Mouse (Mus musculus): Measurements from ENCODE around the gene Cygb. TPM values are rescaled to one million over a fixed set of nuclear protein-coding genes. Genes with fewer than 3 reads are reported as not detected.

Cygb gene
- polyA plus RNA-seq, 1 experiment from 2014 or later: 2.3 TPM

DNA sequence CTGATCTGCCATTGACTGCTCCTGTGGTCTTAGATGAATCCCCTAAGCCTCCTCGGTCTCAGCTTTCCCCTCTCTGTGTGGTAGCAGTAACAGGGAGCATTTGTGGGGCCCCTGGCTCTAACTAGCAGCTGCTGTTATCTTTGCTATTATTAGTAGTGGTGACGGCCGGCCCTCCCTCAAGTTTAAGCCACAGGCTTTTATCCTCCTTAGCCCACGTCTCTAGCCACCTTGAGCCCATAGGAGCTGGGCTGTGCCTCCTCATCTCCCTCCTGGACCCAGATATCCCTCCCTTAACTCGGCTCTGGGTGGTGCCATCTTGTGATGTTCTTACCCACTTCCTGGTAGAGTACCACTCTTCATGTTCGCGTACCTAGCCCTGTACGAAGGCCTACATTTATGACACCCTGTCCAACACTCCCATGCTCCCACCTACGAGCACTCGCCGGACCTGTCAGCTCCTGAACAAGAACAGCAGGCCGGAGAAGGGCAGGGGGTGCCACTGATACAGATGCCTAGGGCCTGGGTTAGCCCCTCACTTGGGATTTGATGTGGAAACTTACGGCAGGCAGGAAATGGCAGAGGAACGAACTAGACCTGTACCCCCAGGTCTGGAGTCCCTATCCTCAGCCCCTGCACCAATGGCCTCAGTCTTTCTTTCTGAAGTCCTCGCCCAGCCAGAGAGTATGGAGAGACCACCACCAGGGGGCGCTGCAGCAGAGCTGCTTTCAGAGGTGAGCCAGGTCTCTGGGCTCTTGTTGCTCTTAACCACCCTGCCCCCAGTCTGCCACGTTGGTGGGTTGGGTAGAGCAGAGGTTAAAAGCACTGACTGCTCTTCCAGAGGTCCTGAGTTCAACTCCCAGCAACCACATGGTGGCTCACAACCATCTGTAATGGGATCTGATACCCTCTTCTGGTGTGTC is 28.8 kb downstream of the Cygb start:
- ATAC-seq (ENCODE audit: insufficient read depth, low FRiP score, low TSS enrichment) (no peak), DNase-seq (ENCODE audit: low spot score) (peak; percentile 59)
- WGBS: 74% methylated on average over 17 of the region's 17 CpGs
- Histone ChIP-seq H3K4me3 (ENCODE audit: low read depth, low read length) (no peak overlapping the region), H3K4me2 (ENCODE audit: low read depth) (no peak overlapping the region), H3K4me1 (ENCODE audit: control insufficient read depth, insufficient read depth, low read length) (peaks cover 6% of the 10 kb centered on the region; the same call in 1 of the 2 replicates), H3K27me3 (ENCODE audit: control insufficient read depth, insufficient read depth, low read length) (peaks cover 13% of the 10 kb centered on the region), H3K9ac (ENCODE audit: low read length) (no peak overlapping the region), H3K27ac (ENCODE audit: low read depth, low read length) (no peak overlapping the region), H3K36me3 (ENCODE audit: control insufficient read depth, insufficient read depth, low read length) (no peaks in the 10 kb centered on the region), H3K9me3 (ENCODE audit: control insufficient read depth, low read length) (no peaks in the 10 kb centered on the region)

DNA sequence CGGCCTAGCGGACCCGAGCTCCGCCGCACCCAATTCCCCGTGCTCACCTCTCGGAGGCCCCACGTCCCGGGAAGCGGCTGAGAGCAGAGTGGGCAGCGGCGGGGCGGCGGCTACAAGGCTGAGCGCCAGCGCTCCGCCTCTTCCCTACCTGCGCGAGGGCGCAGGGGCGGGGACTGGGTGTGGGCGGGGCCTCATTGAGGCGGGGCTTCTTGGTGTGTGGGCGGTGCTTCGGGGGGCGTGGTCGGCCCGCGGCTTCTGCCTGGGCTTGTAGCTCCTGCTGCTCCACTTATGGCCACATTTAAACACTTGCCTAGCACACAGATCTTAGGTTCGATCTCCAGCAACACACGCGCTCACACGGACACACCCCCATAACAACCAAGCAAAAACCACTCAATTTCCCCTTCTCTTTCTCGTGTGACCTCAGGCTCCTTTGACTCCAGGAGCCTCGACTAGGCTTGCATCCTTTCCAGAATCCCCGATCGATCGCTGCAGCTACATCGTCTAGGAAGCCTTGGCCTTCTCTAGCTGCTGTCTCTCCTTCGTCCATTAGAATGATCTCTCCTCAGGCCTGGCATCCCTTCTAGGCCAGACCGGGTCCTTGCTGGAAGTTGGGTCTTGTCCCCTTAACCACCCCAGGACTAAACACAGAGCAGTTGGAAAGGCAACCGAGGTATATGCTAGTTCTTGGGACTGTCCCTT is 29.8 kb downstream of the Cygb start:
- 0 out of 2 replicates have a peak, but pooled peaks have one; percentile 27 for ATAC-seq (ENCODE audit: insufficient read depth, low FRiP score, low TSS enrichment)
- H3K36me3 ChIP-seq (ENCODE audit: control insufficient read depth, insufficient read depth, low read length): no peaks in the 10 kb centered on the region
- peak; percentile 80 for DNase-seq (ENCODE audit: low spot score)
- H3K9ac ChIP-seq (ENCODE audit: low read length): peak overlapping the region; percentile 51
- peak overlapping the region; percentile 49 for H3K4me2 ChIP-seq (ENCODE audit: low read depth)
- peaks cover 13% of the 10 kb centered on the region for H3K27me3 ChIP-seq (ENCODE audit: control insufficient read depth, insufficient read depth, low read length)
- peaks cover 14% of the 10 kb centered on the region; the same call in 1 of the 2 replicates for H3K4me1 ChIP-seq (ENCODE audit: control insufficient read depth, insufficient read depth, low read length)
- peak overlapping the region; percentile 39 for H3K4me3 ChIP-seq (ENCODE audit: low read depth, low read length)
- no peaks in the 10 kb centered on the region for H3K9me3 ChIP-seq (ENCODE audit: control insufficient read depth, low read length)
- H3K27ac ChIP-seq (ENCODE audit: low read depth, low read length): no peak overlapping the region
- 12% methylated on average over 38 of the region's 42 CpGs for WGBS

DNA sequence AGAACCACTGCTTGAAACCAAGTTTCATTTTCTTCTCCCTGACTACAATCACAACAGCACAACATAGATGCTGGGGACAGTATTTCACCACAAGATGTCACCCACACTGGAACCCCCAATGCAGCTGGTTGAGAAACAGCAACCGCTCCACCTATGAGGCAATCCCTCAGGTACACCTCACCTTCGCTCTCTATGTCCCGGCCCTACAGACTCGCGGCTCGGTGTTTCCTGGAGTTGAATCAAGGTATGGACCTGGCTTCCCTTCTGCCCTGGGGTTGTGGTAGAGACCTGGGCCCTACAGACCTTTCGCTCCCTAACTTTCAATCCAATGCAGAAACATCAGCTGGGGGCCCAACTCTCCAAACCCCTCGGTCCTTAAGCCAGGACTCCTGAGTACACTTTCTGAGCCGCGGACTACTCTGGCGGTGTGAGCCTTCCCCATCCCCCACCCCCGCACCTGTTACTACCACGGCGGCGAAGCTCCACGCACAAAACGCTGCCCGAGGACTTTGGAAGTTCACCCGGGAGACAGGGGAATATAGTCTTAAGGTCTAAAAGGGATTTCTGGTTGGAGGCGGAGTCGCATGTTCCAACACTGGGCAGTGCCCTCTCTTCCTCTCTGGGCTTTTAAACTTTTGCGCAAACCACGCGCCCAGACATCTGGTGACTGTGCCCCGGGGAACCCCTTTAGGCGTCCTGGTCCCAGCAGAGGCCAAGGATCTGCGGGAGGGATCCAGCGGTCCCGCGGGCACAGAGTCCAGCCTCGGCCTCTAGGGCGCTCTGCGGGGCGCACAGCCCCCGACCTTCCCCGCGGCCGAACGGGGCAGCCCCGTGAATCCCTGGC is 30.6 kb downstream of the Cygb start:
- H3K27me3 ChIP-seq (ENCODE audit: control insufficient read depth, insufficient read depth, low read length): peaks cover 13% of the 10 kb centered on the region
- DNase-seq (ENCODE audit: low spot score): no peak

DNA sequence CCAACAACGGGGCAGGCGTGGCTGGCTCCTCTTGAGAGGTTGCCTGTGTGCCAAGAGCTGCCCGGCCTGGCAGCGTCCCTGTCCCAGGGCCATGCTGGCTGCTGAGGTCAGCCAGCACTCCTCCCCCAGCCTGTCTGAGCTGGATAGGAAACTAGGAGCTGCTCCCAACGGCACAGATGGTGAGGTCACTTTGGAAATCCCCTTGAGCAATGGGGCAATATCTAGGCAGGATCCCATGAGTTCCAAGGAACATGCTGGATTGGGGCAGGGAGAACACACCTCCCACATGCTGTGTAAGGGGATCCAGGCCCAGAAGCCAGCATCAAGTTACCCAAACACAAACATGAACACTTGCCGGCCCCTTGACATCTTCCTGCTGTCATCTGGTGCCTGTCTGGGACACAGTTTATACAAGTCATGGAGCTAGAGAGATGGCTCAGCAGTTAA is 32.8 kb downstream of the Cygb start:
- 0 out of 2 replicates have a peak overlapping the region, but pooled peaks have one; percentile 39 for H3K27ac ChIP-seq (ENCODE audit: low read depth, low read length)
- WGBS: 37% methylated on average over 6 of the region's 6 CpGs
- no peak for ATAC-seq (ENCODE audit: insufficient read depth, low FRiP score, low TSS enrichment)

More for the DNA sequence above, 30.6 kb downstream of the Cygb start:
- 7% methylated on average over 40 of the region's 40 CpGs for WGBS
- H3K4me3 ChIP-seq (ENCODE audit: low read depth, low read length): peak overlapping the region; percentile 39
- peak overlapping the region; percentile 49 for H3K4me2 ChIP-seq (ENCODE audit: low read depth)
- peaks cover 15% of the 10 kb centered on the region; the same call in 1 of the 2 replicates for H3K4me1 ChIP-seq (ENCODE audit: control insufficient read depth, insufficient read depth, low read length)
- no peak overlapping the region for H3K27ac ChIP-seq (ENCODE audit: low read depth, low read length)
- peak overlapping the region; percentile 51 for H3K9ac ChIP-seq (ENCODE audit: low read length)
- no peaks in the 10 kb centered on the region for H3K9me3 ChIP-seq (ENCODE audit: control insufficient read depth, low read length)
- ATAC-seq (ENCODE audit: insufficient read depth, low FRiP score, low TSS enrichment): no peak
- H3K36me3 ChIP-seq (ENCODE audit: control insufficient read depth, insufficient read depth, low read length): no peaks in the 10 kb centered on the region

DNA sequence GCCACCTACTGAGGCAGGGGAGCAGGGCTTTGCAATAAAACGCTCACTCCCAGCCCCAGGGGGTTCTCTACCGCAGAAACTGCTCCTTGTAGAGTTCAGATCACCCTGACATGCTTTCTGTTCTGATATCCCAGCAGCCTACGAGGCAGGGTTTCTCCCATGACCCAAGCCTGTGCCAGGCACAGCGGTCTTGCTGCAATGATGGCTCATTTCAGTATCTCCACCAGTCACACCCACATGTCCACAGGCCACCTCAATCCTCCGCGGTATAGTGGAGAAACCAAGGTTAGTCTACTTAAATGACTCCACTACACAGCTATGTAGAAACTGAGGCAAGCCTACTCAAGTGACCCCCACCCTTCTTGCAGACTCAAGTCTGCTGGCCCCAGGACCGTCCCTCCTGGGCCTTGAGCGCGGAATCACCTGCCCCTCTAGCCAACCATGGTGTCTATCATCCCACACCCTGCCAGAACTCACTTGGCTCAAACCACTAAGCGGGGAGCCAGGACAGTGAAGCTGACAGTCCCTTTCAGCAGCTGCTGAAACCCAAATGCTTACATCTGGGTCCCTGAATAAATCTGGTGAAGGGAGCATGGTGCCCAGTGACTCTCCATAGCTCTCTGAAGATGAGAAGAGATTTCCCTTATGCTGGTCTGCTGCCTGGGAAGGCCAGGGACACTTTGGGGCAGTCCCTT is 33.4 kb downstream of the Cygb start:
- H3K4me2 ChIP-seq (ENCODE audit: low read depth): peak overlapping the region; percentile 16; the same call in 1 of the 2 replicates
- 0 out of 2 replicates have a peak overlapping the region, but pooled peaks have one; percentile 39 for H3K27ac ChIP-seq (ENCODE audit: low read depth, low read length)
- H3K9me3 ChIP-seq (ENCODE audit: control insufficient read depth, low read length): no peaks in the 10 kb centered on the region
- no peak for ATAC-seq (ENCODE audit: insufficient read depth, low FRiP score, low TSS enrichment)
- peaks cover 15% of the 10 kb centered on the region; the same call in 1 of the 2 replicates for H3K4me1 ChIP-seq (ENCODE audit: control insufficient read depth, insufficient read depth, low read length)
- 76% methylated on average over 10 of the region's 10 CpGs for WGBS
- DNase-seq (ENCODE audit: low spot score): no peak
- H3K27me3 ChIP-seq (ENCODE audit: control insufficient read depth, insufficient read depth, low read length): peaks cover 13% of the 10 kb centered on the region
- no peak overlapping the region for H3K9ac ChIP-seq (ENCODE audit: low read length)
- no peaks in the 10 kb centered on the region for H3K36me3 ChIP-seq (ENCODE audit: control insufficient read depth, insufficient read depth, low read length)
- no peak overlapping the region for H3K4me3 ChIP-seq (ENCODE audit: low read depth, low read length)

More for the DNA sequence above, 32.8 kb downstream of the Cygb start:
- Histone ChIP-seq H3K36me3 (ENCODE audit: control insufficient read depth, insufficient read depth, low read length) (no peaks in the 10 kb centered on the region), H3K27me3 (ENCODE audit: control insufficient read depth, insufficient read depth, low read length) (peaks cover 13% of the 10 kb centered on the region), H3K9me3 (ENCODE audit: control insufficient read depth, low read length) (no peaks in the 10 kb centered on the region), H3K4me1 (ENCODE audit: control insufficient read depth, insufficient read depth, low read length) (peaks cover 15% of the 10 kb centered on the region; the same call in 1 of the 2 replicates), H3K4me2 (ENCODE audit: low read depth) (peak overlapping the region; percentile 16; the same call in 1 of the 2 replicates), H3K4me3 (ENCODE audit: low read depth, low read length) (no peak overlapping the region), H3K9ac (ENCODE audit: low read length) (no peak overlapping the region)
- no peak for DNase-seq (ENCODE audit: low spot score)

DNA sequence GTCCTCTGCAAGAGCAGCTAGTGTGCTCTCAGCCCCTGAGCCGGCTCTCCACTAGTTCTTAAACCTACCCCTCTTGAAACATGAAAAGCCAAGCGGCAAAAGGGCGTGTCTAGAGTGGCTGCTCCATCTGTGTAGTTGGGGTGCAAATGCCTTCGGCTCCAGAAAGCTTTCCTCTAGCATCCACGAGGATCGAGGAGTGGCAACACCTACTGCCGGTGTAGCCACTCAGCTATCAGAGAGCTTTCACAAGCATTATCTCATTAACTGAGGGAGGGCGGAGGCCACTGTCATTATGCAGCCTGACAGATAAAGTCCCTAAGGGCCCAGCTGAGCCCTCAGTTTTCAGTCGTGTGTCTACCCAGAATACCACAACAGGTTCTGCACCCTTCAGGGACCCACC is 34.0 kb downstream of the Cygb start:
- DNase-seq (ENCODE audit: low spot score) (no peak), ATAC-seq (ENCODE audit: insufficient read depth, low FRiP score, low TSS enrichment) (no peak)
- H3K27ac ChIP-seq (ENCODE audit: low read depth, low read length): no peak overlapping the region
- H3K4me3 ChIP-seq (ENCODE audit: low read depth, low read length): no peak overlapping the region
- no peak overlapping the region for H3K4me2 ChIP-seq (ENCODE audit: low read depth)
- peaks cover 15% of the 10 kb centered on the region; the same call in 1 of the 2 replicates for H3K4me1 ChIP-seq (ENCODE audit: control insufficient read depth, insufficient read depth, low read length)
- no peaks in the 10 kb centered on the region for H3K9me3 ChIP-seq (ENCODE audit: control insufficient read depth, low read length)
- WGBS: 39% methylated on average over 9 of the region's 9 CpGs
- no peaks in the 10 kb centered on the region for H3K36me3 ChIP-seq (ENCODE audit: control insufficient read depth, insufficient read depth, low read length)
- H3K9ac ChIP-seq (ENCODE audit: low read length): no peak overlapping the region
- H3K27me3 ChIP-seq (ENCODE audit: control insufficient read depth, insufficient read depth, low read length): peaks cover 13% of the 10 kb centered on the region

DNA sequence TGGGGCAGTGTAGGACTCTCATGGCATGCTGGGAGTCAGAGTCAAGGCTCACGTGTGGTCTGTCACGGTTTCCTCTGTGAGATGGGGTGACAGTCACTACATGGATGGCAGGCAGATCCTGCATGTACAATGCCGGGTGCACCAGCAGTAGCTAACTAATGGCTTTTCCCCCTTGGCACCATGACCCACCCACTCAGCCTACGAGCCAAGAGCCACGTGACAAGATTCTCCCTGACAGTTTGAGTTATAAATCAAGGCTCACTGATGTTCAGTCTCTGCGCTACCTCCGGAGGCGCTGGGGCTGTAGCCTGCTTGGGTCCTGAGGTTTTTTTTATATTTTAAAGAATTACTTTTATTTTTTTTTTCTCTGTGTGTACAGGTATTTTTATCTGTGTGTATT is 34.6 kb downstream of the Cygb start:
- Histone ChIP-seq H3K4me2 (ENCODE audit: low read depth) (no peak overlapping the region), H3K9ac (ENCODE audit: low read length) (no peak overlapping the region), H3K27ac (ENCODE audit: low read depth, low read length) (no peak overlapping the region), H3K27me3 (ENCODE audit: control insufficient read depth, insufficient read depth, low read length) (peaks cover 10% of the 10 kb centered on the region), H3K4me1 (ENCODE audit: control insufficient read depth, insufficient read depth, low read length) (peaks cover 15% of the 10 kb centered on the region; the same call in 1 of the 2 replicates), H3K4me3 (ENCODE audit: low read depth, low read length) (no peak overlapping the region), H3K9me3 (ENCODE audit: control insufficient read depth, low read length) (no peaks in the 10 kb centered on the region), H3K36me3 (ENCODE audit: control insufficient read depth, insufficient read depth, low read length) (no peaks in the 10 kb centered on the region)
- DNase-seq (ENCODE audit: low spot score) (no peak), ATAC-seq (ENCODE audit: insufficient read depth, low FRiP score, low TSS enrichment) (no peak)
- 50% methylated on average over 8 of the region's 8 CpGs for WGBS

All from neural tube, embryonic 11.5 days (tissue).